Mouse (Mus musculus) limb, embryonic 14.5 days (tissue): Measurements from ENCODE around the gene Adck1. TPM values are rescaled to one million over a fixed set of nuclear protein-coding genes. Genes with fewer than 3 reads are reported as not detected.
A peak's percentile ranks its signal among the peaks of the same experiment; 100 is the strongest.

Experiments
- ATAC-seq: fragments of 200-750 bp; cut with Nextera tagmentation; 2 replicates; pipeline ENCODE4 v1.8.0; 2017; ENCODE audit warnings: low read depth, moderate number of reproducible peaks, moderate TSS enrichment; ENCODE audit not compliant: low FRiP score
- DNase-seq: peaks from one replicate; pipeline ENCODE4 v3.0.0-alpha.2; 2015; ENCODE audit warnings: low spot score
- H3K27ac ChIP-seq: fragments of 300-500 bp; sonication (generic); replicated peaks from 2 replicates; pipeline ENCODE4 v1.5.1; 2014; ENCODE audit warnings: low read depth, mild to moderate bottlenecking, low read length, moderate library complexity, mixed read lengths
- H3K27me3 ChIP-seq: fragments of 300-500 bp; sonication (generic); 2 replicates; pipeline ENCODE4 v1.6.1; 2014; ENCODE audit warnings: low read length, mixed read lengths; ENCODE audit not compliant: control insufficient read depth, insufficient read depth
- H3K36me3 ChIP-seq: fragments of 300-500 bp; sonication (generic); 2 replicates; pipeline ENCODE4 v1.6.1; 2014; ENCODE audit warnings: mild to moderate bottlenecking, low read length, moderate library complexity, mixed read lengths; ENCODE audit not compliant: control insufficient read depth, insufficient read depth
- H3K4me1 ChIP-seq: fragments of 300-500 bp; sonication (generic); 2 replicates; pipeline ENCODE4 v1.6.1; 2014; ENCODE audit warnings: antibody characterized with exemption, low read length, mixed read lengths; ENCODE audit not compliant: control insufficient read depth, insufficient read depth
- H3K4me2 ChIP-seq: fragments of 300-500 bp; sonication (generic); replicated peaks from 2 replicates; pipeline ENCODE4 v1.6.1; 2014; ENCODE audit warnings: low read depth, mild to moderate bottlenecking, low read length, moderate library complexity; ENCODE audit not compliant: severe bottlenecking
- H3K4me3 ChIP-seq: fragments of 300-500 bp; sonication (generic); replicated peaks from 2 replicates; pipeline ENCODE4 v1.5.1; 2014; ENCODE audit warnings: low read length
- H3K9ac ChIP-seq: fragments of 300-500 bp; sonication (generic); 2 replicates; pipeline ENCODE4 v1.6.1; 2014; ENCODE audit warnings: mild to moderate bottlenecking, low read depth, low read length, moderate library complexity; ENCODE audit not compliant: severe bottlenecking
- H3K9me3 ChIP-seq: fragments of 300-500 bp; sonication (generic); 2 replicates; pipeline ENCODE4 v1.6.1; 2016; ENCODE audit warnings: low read length; ENCODE audit not compliant: control insufficient read depth
- POLR2A ChIP-seq: fragments of 200-500 bp; IDR thresholded peaks from 2 replicates; pipeline ENCODE4 v1.8.0; 2012; ENCODE audit warnings: inconsistent platforms, mild to moderate bottlenecking, moderate library complexity, borderline replicate concordance; ENCODE audit not compliant: insufficient read depth, insufficient read length; ENCODE audit errors: extremely low read depth
- WGBS: fragments of 180-500 bp; shearing (Covaris S2); extraction: QIAGEN DNeasy Blood & Tissue Kit; methylation state at CpG from one replicate; pipeline ENCODE4 v1.1.7; 2014; 5-methylcytosine and 5-hydroxymethylcytosine counted together
- polyA plus RNA-seq, 2 experiments: library from polyadenylated mRNA; depleted of rRNA in 1 of 2; stranded (reverse) in 1 of 2; unstranded in 1 of 2; fragments of >200 nt; fragmentation: Nextera tagmentation in 1 of 2; extraction: Ambion mirVana in 1 of 2; gene quantifications; 2 replicates each; pipeline versions ENCODE4 v1.2.1 to v1.2.3; 2012 to 2014

The Adck1 gene
- polyA plus RNA-seq, 2 experiments = 16.2 to 26.7 TPM

GRCm38 (mm10) chr12:88454701-88455410, 94.5 kb downstream of the Adck1 start:
- TF ChIP-seq POLR2A = no peak
- no peak overlapping the region for H3K27ac ChIP-seq
- H3K4me1 ChIP-seq = no peaks in the 10 kb centered on the region
- DNase-seq (peak; percentile 8), ATAC-seq (no peak)
- H3K9me3 ChIP-seq = no peaks in the 10 kb centered on the region
- no peak overlapping the region for H3K9ac ChIP-seq
- H3K27me3 ChIP-seq = no peaks in the 10 kb centered on the region
- 0 out of 2 replicates have a peak, but pooled peaks cover 3% of the 10 kb centered on the region for H3K36me3 ChIP-seq
- no peak overlapping the region for H3K4me2 ChIP-seq
- H3K4me3 ChIP-seq = no peak overlapping the region
- 64% methylated on average over 12 of the region's 12 CpGs for WGBS

- TF ChIP-seq POLR2A = no peak
Observed at GRCm38 (mm10) chr12:88457021-88457420, 96.7 kb downstream of the Adck1 start.

GRCm38 (mm10) chr12:88458936-88459335, 98.6 kb downstream of the Adck1 start:
- Histone ChIP-seq H3K4me3 (no peak overlapping the region), H3K4me1 (no peaks in the 10 kb centered on the region), H3K27me3 (no peaks in the 10 kb centered on the region), H3K27ac (no peak overlapping the region), H3K9ac (no peak overlapping the region), H3K9me3 (no peaks in the 10 kb centered on the region), H3K36me3 (peaks cover 9% of the 10 kb centered on the region; the same call in 1 of the 2 replicates), H3K4me2 (no peak overlapping the region)
- ATAC-seq (no peak), DNase-seq (no peak)
- WGBS = 92% methylated on average over 12 of the region's 12 CpGs
- no peak for TF ChIP-seq POLR2A

More at GRCm38 (mm10) chr12:88457021-88457420, 96.7 kb downstream of the Adck1 start:
- WGBS = 100% methylated on average over 1 of the region's 1 CpGs
- H3K4me2 ChIP-seq = no peak overlapping the region
- H3K9me3 ChIP-seq = no peaks in the 10 kb centered on the region
- no peak for DNase-seq
- H3K27me3 ChIP-seq = no peaks in the 10 kb centered on the region
- no peak overlapping the region for H3K27ac ChIP-seq
- H3K4me1 ChIP-seq = no peaks in the 10 kb centered on the region
- no peak overlapping the region for H3K9ac ChIP-seq
- H3K4me3 ChIP-seq = no peak overlapping the region
- ATAC-seq = no peak
- peaks cover 9% of the 10 kb centered on the region; the same call in 1 of the 2 replicates for H3K36me3 ChIP-seq

DNA sequence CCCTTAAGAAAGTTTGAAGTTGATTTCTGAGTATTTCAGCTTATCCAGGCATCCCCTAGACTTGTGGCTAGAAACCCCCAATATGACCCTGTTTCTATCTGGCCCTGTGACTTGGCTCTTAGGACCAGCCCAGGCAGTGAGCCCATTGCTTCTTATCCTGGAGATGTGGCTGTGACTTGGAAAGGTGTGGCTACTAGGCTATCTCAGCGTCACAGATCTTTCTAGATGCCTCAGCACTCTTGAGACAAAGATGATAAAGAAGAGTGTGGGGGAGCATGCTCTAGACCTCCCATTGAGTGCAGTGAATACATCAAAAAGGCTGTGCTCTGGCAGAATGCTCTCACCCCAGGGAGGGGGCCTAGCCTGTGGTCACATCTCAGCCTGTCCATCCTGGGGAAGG, 99.1 kb downstream of the Adck1 start:
- ATAC-seq (no peak), DNase-seq (no peak)
- Histone ChIP-seq H3K27me3 (no peaks in the 10 kb centered on the region), H3K9me3 (no peaks in the 10 kb centered on the region), H3K36me3 (peaks cover 9% of the 10 kb centered on the region; the same call in 1 of the 2 replicates), H3K4me2 (no peak overlapping the region), H3K4me1 (no peaks in the 10 kb centered on the region), H3K4me3 (no peak overlapping the region), H3K9ac (no peak overlapping the region), H3K27ac (no peak overlapping the region)
- 81% methylated on average over 1 of the region's 1 CpGs for WGBS
- TF ChIP-seq POLR2A = no peak

GRCm38 (mm10) chr12:88461026-88461425, 100.7 kb downstream of the Adck1 start:
- Histone ChIP-seq H3K27me3 (no peaks in the 10 kb centered on the region), H3K9ac (no peak overlapping the region), H3K4me2 (no peak overlapping the region), H3K4me1 (no peaks in the 10 kb centered on the region), H3K36me3 (peaks cover 9% of the 10 kb centered on the region; the same call in 1 of the 2 replicates), H3K9me3 (no peaks in the 10 kb centered on the region), H3K27ac (no peak overlapping the region), H3K4me3 (no peak overlapping the region)
- ATAC-seq (no peak), DNase-seq (no peak)
- 94% methylated on average over 6 of the region's 6 CpGs for WGBS
- no peak for TF ChIP-seq POLR2A
